Mouse (Mus musculus): ENCODE measurements around the gene Tmem126a.

DNA sequence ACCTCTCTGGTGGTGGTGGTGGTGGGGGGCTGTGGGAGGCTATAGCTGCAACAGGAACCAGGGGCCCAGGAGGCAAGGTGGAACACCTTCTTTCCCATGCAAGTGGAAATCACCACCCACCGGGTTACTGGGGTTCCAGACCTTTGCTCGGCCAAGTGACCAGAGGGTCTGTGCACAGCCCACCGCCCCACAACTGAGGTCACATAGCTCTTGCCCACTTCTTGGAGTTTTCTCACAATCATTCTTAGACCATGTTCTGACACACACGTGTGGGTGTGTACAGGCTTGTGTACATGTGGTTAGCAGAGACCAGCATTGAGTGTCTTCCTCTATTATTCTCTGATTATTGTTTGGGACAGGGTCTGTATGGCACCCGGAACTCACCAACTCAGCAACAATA lies 4.4 kb upstream of the Tmem126a start:
- TF ChIP-seq CTCF (conservative IDR thresholded peaks at IDR 0.05; ENCODE audit: insufficient read depth, insufficient read length, low read depth, low read length) (no peak), POLR2A (IDR thresholded peaks at IDR 0.05; ENCODE audit: low read depth, low read length) (no peak)

All from kidney, adult 2 months (tissue).